Mouse (Mus musculus) testis, postnatal 10 days (tissue): ENCODE results near the gene Rchy1.
"Not testable (repeated sequence)": the region's sequence is repeated elsewhere in the genome, so short reads cannot be mapped to it uniquely, and the experiment has no call there.

Source experiments
- DNase-seq: peaks from one replicate; pipeline ENCODE4 v3.0.0; 2021; ENCODE audit warnings: low spot score

Gene Rchy1

DNA sequence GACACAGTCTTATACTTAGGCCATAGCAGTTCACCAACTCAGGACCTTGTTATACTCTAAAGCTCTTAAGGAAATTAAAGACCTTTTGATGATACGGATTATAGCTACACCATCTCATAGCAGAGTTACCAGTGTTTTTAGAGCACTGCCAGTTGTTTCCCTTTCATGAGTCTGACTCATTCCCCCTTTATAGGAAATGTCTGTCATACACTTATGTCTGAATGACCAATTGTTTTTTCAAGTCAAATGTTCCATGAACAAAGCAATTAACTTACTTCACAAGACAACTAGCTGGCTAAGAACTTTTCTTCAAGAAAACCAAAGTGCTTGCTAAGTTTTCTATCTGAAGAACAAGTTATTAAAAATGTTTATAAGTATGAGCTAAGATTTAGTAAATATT lies 2.9 kb downstream of the Rchy1 start:
- no peak for DNase-seq

GRCm38 (mm10) chr5:91959096-91959495 lies 3.8 kb downstream of the Rchy1 start:
- DNase-seq, result no peak

DNA sequence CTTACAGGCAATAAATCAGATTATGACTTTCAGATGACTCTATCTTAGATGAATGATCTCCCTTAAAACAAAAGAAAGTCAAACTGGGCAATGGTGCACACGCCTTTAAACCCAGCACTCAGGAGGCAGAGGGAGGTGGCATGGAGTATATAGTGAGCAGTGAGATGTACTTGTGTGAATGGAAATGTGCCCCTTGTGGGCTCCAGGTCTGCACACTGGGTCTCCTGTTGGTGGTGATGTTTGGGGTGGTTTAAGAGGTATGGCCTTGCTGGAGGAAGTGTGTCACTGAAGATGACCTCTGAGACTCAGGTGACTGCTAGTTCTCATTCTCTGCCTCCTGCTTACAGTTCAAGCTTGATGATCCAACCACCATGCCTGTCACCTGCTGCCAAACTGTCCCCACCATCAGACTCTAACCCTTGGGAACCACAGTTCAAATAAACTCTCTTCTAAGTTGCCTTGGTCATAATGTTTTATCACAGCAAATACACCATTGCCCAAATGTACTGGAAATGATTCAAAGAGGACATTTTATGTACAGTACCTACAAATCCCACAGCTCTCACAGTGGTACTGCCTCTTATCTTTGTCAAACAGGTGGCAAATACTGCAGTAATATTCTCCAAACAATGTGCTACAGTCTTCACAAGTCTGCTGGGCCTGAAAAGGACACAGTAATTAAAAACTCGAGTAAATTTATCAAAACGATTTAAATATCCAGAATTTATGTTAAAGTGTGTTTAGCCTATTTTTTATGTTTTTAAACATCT lies 5.7 kb downstream of the Rchy1 start:
- DNase-seq, result no peak

DNA sequence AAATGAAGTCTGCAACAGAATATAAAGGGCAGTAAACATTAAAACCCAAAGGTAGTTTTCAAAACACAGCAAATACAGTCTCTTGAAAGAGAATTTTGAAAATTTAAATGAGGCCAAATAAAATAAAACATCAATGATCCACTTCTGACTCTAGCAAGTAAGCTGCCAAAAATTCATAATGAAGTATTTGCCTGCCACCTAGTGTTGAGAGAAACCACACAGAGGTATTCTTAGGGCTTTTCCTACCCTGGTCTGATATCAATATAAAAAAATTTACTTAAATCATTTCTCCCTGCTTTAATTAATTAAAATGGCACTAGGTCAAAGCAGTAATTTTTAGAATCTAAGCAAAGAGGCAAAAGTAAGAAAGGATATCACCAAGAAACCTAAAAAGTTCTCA lies 11.5 kb downstream of the Rchy1 start:
- DNase-seq, result no peak

GRCm38 (mm10) chr5:91949441-91949840 lies 13.4 kb downstream of the Rchy1 start:
- no peak for DNase-seq

GRCm38 (mm10) chr5:91947008-91947407 lies 15.9 kb downstream of the Rchy1 start:
- no peak for DNase-seq

DNA sequence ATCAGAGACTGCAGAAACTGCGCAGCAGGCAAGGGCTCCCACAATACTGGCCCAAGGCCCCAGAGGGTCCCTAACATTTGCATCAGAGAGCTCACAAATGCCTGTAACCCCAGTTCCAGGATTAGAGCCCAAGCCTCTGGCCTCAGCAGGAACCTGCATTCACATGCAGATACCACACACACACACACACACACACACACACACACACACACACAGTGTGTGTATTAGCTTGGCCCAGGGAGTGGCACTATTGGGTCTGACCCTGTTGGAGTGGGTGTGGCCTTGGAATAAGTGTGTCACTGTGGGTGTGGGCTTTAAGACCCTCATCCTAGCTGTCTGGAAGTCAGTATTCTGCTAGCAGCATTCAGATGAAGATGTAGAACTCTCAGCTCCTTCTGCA lies 17.3 kb downstream of the Rchy1 start:
- not testable (repeated sequence) for DNase-seq

GRCm38 (mm10) chr5:91913231-91913630 lies 49.6 kb downstream of the Rchy1 start:
- DNase-seq, result no peak

GRCm38 (mm10) chr5:91911384-91912106 lies 51.3 kb downstream of the Rchy1 start:
- DNase-seq, result no peak

DNA sequence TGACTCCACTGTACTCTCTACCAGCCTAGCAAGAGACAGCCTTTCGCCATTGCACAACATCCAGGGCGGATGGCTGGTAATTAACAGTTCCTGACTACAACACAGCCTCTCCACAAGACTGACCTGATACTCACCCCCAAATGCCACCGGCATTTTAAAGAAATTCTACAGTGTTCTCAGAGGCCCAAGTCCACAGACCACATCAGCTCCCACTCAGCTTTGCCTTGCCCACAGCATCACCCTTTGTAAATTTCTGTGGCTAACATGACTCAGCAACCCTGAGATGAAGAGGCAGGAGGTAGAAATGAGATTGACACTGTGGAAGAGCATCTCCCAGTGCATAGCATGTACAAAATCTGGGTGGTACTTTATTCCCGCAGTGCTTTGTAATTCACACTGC lies 52.3 kb downstream of the Rchy1 start:
- no peak for DNase-seq

- DNase-seq, result no peak
Measured at GRCm38 (mm10) chr5:91909010-91909620, 53.8 kb downstream of the Rchy1 start.
